Mouse (Mus musculus): ENCODE results near the gene Zfr2.
A peak's percentile ranks its signal among the peaks of the same experiment; 100 is the strongest.

The Zfr2 gene

DNA sequence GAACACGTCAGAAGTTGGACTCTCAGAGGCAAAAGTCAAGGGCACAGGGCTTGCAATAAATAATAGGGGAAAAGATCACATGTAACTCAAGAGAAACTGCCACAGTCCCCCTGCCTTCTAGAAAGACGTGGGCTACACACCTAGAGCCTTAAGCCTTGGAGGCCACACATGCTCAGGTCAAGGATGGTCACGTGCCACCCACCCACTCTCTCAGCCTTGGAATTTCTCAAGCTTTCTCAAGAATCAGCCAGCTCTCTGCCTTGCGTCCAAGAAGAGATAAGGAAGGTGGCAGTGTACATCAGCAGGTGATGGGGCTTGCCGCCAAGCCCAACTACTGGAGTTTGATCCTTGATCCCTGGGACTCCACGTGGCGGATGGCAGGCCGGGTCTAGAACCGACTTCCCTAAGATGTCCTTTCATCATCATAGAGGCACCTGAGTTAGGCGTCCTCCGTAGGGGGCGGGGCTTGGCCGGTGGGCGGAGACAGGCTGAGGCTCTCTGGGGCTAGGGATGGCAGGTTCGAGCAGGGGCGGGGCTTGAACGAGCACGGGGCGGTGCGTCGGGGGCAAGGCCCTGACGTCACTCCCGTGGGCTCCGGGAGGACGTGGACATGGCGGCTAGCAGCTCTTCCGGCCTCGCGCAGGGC lies at the start of gene Zfr2:
Gene Zfr2 (plus strand): TSS at position 576 of the 646 bp plus-strand sequence.
- DNase-seq (ENCODE audit: low read depth, low spot score) = peak; percentile 74

DNA sequence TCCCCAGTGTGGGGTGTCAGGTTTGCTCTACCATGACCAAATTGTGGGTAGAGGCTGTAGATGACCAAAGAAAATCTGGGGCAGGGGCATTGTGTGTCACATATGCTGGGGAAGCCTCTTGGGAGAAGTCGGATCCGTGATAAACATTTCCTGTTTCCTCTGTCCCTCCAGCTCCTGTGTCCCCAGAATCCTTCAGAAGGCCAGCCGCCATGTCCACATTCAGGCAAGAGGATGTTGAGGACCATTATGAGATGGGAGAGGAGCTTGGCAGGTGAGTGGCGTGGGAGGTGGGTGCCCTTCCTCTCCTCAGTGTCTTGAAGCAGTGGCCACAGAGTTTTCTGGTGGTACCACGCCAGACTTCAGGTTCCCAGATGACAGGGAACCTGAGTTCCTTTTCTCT lies 49.1 kb upstream of the Zfr2 start, which contains the start of gene 4930442H23Rik:
Gene 4930442H23Rik (minus strand): TSS at position 45 of the 400 bp plus-strand sequence.
- DNase-seq (ENCODE audit: low read depth, low spot score) = no peak

DNA sequence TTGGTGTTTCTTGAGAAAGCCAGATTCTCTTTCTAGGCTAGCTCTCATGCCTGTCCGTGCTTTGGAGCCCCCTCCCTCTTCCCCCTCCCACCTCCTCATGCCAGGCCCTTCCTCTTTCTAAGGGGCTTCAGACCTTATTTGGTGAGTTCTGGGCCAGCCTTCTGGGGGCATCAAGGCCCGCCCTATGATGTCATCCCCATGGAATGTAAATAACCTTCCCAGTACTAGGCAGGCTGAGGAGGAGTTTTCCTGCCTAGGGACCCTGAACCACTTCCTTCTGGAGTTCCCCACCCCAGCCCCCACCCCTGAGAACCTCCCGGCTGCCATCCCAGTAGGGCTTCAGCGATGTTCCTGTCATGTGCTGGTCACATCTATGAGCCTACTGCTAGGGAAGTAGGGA lies 48.2 kb upstream of the Zfr2 start:
- no peak for DNase-seq (ENCODE audit: low read depth, low spot score)

DNA sequence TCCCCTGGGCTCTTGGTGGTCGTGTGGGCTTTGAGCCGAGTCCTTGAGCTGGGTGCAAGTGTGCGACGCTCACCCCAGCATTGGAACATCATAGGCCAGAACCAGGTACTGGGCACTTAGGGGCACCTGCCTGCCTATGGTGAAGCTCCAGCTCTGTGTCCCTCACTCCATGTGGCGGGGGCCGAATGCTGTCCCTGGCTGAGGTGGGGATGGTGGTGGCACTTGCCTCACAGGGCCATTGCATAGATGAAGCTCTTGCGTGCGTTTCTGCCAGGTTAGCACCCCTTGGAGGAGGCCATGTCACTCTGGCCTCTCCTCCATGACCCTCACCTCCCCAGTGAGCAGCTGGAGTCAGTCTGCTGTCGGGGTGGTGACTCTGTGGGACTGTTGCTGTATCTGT lies 45.8 kb upstream of the Zfr2 start:
- DNase-seq (ENCODE audit: low read depth, low spot score) = no peak

DNA sequence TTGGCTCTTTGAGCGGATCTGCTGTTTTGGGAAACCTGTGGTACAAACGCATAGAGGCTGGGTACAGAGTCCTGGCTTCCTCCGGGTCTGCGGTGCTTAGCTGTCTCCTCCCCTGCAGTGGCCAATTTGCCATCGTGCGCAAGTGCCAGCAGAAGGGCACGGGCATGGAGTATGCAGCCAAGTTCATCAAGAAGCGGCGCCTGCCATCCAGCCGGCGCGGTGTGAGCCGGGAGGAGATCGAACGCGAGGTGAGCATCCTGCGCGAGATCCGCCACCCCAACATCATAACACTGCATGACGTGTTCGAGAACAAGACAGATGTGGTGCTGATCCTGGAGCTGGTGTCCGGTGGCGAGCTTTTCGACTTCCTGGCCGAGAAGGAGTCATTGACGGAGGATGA lies 43.1 kb upstream of the Zfr2 start:
- no peak for DNase-seq (ENCODE audit: low read depth, low spot score)

DNA sequence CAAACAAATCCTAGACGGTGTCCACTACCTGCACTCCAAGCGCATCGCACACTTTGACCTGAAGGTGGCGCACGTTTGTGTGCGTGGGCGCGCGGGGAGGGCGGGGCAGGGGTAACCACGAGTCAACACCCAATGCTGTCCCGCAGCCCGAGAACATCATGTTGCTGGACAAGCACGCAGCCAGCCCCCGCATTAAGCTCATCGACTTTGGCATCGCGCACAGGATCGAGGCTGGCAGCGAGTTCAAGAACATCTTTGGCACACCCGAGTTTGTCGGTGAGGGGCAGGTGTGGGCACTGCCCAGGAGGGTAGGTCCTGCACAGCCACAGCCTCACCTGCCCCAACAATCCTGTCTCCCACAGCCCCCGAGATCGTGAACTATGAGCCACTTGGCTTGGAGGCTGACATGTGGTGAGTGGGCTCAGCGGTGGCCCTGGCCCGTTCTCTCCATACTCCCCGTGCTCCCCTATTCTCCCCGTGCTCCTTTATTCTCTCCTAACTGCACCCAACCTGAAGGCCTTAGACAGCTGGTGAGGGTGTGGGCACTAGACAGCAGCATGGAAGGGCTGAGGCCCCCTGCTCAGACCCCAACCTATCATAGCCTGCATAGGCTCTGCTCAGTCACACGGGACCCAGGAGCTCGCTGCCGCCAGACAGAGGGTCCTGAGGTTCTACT lies 42.6 kb upstream of the Zfr2 start:
- DNase-seq (ENCODE audit: low read depth, low spot score) = no peak

DNA sequence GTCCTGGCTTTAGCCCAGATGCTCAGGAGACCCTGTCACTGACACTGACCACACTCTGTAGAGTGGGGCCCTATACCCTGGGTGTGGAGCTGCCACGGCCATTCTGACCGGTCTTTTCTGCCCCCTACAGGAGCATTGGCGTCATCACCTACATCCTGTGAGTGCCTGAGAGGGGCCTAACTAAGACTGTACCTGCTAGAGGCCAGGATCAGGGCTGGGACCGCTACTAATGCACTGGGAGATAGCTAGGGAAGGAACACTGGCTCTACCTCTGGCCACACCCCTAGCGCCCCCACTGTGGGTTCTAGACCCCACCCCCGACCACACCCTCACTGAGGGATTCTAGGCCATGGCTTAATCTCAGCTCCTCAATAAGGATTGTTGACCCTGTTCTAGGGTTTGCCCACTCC lies 42.0 kb upstream of the Zfr2 start:
- DNase-seq (ENCODE audit: low read depth, low spot score) = no peak

DNA sequence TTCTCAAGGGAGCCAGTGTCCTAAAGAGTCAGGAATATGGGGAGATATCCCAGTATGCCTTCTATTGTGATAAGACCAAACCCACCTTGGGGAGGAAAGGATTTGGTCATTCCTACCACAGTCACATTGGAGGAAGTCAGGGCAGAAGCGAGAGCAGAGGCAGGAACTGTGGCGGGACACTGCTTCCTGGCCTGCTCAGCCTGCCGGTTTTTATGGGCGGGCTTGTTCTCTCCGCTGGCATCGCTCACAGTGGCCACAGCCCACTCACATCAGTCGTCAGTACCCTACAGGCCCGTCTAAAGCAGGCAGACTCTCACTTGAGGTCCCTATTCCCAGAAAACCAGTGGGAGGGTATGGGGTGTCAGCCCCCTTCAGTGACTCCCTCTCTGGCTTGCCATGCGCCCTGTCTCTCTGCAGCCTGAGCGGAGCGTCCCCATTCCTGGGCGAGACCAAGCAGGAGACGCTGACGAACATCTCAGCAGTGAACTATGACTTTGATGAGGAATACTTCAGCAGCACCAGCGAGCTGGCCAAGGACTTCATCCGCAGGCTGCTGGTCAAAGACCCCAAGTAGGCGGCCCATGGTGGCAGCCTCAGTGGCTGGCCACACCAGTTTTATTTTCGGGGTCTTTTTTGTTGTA lies 41.5 kb upstream of the Zfr2 start:
- no peak for DNase-seq (ENCODE audit: low read depth, low spot score)

DNA sequence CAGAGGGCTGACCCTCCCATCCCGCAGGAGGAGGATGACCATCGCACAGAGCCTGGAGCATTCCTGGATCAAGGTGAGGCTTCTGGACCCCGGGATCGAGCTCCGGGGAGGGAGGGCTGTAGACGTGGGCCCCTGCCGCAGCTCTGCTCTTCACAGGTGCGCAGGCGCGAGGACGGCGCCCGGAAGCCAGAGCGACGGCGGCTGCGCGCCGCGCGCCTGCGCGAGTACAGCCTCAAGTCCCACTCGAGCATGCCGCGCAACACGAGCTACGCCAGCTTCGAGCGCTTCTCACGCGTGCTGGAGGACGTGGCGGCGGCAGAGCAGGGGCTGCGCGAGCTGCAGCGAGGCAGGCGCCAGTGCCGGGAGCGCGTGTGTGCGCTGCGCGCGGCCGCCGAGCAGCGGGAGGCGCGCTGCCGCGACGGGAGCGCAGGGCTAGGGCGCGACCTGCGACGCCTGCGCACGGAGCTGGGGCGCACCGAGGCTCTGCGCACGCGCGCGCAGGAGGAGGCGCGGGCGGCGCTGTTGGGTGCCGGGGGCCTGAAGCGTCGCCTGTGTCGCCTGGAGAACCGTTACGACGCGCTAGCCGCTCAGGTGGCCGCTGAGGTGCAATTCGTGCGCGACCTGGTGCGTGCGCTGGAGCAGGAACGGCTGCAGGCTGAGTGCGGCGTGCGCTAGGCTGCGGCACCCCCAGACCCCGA lies 40.5 kb upstream of the Zfr2 start:
- peak; percentile 79 for DNase-seq (ENCODE audit: low read depth, low spot score)

DNA sequence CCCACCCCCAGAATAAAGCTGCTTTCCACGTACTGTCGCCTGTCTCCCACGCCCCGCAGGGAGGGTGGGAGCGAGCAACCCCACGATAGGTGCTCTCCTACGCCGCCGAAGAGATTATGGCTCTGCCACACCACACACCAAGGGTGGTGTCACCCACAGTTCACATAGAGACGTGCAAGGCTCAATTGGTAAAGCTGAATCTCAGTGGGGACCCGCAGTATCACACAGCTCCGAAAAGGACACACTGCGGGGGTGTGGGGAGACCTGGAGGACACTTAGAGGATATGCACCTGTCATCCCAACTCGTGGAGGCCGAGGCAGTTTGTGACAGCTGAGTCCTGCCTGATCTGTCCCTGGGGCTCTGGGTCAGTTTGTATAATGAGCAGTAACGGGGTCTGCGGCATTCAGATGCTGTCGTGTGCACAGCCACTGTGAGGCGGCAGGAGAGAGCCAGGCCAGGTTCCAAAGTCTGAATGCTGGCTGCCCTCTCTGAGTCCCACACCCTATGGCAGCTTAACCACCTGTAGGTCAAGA lies 39.9 kb upstream of the Zfr2 start:
- DNase-seq (ENCODE audit: low read depth, low spot score) = no peak

DNA sequence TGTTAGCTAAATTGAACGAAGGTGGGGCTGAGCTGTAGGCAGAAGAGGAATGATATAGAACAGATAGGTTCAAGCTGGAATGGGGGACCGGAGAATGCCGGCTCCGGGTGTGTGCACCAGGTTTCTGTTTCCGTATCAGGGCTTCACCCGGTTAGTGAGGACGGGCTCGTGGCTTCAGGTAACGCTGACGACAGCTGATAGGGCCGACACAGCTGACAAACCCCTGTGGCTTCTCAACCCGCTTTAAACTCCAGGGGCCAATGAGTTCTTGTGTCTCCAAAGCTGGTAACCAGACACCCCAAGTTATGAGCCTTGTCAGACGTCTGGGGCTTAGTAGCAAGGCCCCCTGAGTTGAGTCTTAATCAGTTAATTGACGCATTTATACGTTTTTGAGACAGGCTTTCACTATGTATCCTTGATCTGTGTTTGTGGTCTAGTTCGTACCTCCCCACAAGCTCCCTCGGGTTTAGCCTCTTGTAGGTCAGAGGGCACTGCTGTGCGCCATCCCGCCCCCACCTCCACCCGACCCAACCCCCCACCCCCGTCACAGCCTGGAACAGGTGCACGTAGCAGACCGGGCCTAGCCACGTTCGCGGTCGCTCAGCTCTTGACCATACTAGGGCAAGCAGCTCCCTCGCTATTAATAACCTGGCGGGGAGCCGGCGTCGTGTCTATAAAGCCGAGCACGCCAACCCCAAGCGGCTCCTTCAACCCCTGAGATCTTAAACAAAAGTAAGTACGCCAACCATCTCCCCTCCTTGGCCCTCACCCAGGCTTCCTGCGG lies 38.8 kb upstream of the Zfr2 start:
- DNase-seq (ENCODE audit: low read depth, low spot score) = no peak

DNA sequence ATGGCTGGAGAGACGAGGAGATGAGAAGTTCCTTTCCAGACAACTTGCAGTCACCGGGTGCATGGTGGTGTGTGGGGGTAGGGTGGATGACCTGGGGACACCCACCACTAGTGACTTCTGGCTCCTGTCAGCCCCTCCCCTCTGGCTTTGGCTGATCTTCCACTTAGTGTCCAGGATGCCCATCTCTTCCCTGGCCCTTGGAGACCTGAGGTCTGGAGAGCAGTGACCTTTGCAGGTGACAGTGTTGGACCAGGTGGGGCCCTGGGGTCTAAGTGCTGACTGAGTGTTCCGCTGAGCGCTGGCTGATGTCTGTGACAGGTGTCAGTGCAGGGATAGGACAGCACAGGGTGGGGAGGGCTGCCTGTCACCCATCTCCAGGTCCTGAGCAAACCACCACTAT lies 37.7 kb upstream of the Zfr2 start:
- no peak for DNase-seq (ENCODE audit: low read depth, low spot score)

DNA sequence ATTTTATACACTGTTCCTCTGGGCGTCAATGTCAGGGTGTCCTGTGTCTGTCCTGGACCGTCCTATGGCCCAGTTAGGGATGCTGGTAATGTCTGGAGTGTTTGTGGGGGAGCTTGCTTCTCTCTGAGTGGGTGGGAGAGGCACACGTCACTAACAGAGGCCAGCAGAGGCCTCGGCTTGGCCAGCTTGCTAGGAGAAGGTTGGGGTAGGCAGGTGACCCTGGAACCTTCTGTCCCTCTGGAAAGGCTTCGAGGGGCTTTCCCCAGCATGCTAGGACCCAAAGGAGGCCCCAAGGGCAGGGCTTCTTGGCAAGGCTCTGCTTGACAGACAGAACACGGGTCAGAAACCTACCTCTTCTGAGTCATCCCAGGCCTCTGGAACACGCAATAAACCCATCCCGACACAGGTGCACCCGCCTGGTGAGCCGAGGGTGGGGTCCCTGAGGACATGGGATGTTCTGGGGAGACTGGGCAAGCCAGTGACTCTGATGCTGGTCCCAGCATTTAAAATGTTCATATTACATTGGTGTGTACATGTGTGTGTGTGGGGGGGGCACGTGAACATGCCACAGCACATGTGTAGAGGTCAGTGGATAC lies 36.4 kb upstream of the Zfr2 start:
- DNase-seq (ENCODE audit: low read depth, low spot score) = no peak

DNA sequence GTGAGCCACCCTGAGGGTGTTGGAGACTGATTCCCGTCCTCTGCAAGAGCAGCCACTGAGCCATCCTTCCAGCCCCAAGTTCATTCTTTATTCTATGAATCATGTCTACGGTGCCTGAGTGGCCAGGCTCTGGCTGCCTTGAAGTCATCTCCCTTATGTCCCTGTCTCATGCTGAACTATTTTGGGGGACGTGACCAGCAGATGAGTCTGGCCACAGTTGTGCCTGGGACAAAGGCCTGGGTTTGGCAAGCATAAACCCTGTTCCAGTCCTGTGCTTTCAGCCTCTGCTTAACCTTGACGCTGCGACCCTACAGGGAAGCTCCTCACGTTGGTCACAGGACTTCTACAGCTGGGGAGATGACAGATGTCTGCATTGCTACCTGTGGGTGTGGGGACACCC lies 35.6 kb upstream of the Zfr2 start:
- DNase-seq (ENCODE audit: low read depth, low spot score) = no peak

DNA sequence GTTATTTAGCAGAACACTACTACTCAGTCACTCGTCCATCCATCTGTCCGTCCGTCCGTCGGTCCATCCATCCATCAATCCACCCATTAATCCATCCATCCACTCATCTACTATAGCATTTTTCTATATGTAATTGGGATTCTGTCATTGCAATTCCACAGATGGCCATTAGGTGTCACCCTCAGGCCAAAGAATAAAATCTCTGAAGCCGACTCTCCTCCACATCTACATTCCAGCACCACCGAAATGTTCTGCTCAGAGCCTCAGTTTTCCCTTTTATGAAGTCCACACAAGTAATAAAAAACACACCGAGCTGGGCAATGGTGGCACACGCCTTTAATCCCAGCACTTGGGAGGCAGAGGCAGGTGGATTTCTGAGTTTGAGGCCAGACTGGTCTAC lies 34.7 kb upstream of the Zfr2 start:
- peak; percentile 50 for DNase-seq (ENCODE audit: low read depth, low spot score)

DNA sequence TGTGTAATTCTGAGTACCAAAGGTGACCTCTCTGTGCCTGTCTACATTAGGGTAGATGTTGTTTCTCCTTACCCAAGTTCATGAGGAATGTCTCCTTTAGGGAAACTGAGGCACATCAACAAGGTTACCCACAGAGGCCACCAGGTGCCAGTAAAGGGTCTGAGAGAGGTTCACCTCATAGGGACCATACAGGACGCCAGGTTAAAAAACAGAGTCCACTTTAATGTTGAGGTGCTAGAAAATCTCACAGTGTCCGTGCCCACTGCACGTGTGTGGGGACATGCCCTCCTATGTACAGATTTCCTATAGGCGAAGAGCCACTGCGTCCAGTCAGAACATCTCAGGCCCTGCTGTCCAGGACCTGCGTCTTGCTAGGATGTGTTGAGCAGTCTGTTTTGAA lies 34.0 kb upstream of the Zfr2 start:
- no peak for DNase-seq (ENCODE audit: low read depth, low spot score)

DNA sequence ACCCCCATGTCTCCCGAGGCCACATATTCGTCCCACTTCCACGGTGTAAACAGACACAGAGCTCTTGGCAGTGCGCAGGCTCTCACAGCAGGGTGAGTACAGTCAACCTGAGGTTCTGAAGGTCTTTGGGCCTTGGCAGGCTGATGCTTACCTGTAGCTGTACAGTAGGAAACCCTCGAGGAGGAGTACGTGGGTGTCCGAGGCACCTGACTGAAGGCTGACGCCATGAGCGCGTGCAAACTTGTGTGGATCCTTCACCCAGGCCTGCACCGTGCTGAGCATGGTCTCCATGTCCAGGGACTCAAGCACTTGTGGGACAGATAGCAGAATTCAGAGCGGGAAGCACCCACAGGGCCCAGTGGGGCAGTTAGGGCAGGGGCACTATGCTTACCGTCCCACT lies 32.8 kb upstream of the Zfr2 start:
- no peak for DNase-seq (ENCODE audit: low read depth, low spot score)

DNA sequence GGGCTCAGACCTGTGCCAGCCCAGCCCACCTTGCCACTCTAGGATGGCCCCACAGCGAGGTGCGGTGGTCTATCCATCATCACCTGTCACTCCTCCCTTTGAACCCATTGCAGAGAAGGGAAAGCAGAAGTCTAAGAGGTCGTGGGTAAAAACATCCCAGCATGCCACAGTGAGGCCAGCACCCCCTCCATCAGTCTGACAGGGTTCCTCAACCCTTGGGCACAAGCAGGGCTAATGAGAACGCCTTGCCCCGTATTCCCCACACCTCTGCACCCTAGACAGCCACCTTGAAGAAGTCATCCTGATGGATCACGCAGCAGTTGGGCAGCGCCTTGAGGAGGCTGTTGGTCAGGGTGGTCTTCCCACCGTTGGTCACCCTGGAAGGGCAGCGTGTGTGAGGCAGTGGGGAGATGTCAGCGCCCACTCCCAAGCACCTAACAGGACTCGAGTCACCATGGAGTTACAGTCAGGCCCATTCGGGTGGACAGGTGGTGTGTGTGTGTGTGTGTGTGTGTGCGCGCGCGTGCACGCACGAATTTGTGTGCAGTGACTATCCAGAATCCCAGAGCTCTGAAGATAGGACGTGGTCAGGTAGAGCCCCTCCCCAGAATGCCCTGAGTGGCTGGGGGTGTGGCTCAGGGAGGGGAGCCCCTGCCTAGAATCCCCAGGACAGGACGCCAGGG lies 32.2 kb upstream of the Zfr2 start:
- no peak for DNase-seq (ENCODE audit: low read depth, low spot score)

DNA sequence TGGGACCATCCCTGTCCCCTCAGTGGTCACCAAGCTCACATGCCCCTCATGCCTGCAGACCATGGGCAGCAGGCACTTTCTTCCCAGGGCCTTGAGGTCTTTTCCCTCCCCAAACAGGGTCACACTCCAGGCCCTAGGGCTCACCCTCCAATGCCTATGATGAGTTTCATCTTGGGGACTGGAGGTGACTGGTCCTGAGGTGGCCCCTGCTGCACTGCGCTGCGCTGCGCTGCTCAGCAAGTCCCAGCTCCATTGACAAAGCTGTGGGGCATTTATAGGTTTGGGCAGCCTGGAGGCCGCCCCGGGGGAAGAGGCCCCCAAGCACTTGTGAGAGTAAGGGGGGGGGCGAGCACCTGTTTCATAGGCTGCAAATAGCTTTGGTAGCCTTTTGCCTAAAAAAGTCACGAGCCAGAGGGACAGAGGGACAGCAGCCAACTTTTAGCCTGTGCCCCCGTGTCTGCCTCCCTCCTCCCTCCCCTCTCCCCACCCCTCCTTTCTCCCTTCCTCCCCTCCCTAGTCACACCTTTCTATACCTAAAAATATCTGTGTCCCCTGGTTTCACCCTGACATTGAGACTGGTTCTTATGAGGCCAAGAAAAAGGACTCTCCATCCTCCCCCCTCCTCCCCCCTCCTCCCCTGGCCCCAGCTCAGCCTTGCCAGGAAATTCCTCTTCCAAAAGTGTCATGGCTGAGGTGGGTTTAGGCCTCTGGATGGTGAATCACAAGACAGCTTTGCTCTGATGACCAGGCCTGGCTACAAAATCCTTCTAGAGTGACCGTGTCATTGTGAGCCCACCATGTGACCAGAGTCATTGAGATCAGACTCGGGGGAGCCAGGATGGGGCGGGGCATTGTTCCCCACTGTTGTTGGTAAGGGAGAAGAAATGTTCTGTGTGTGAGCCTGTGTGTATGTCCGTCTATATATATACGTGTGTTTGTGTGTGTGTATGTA lies 30.9 kb upstream of the Zfr2 start, which contains the start of gene Nmrk2:
Gene Nmrk2 (minus strand): TSS at position 245 of the 952 bp plus-strand sequence.
- DNase-seq (ENCODE audit: low read depth, low spot score) = no peak
